Mouse (Mus musculus): ENCODE measurements around the gene Olfr815. TPM values are rescaled to one million over a fixed set of nuclear protein-coding genes. Genes with fewer than 3 reads are reported as not detected.
"Not testable (repeated sequence)": the region's sequence is repeated elsewhere in the genome, so short reads cannot be mapped to it uniquely, and the experiment has no call there.

Gene Olfr815
- polyA plus RNA-seq (2016; fragmentation: Nextera tagmentation; extraction: Ambion mirVana): not detected in 2 replicates

DNA sequence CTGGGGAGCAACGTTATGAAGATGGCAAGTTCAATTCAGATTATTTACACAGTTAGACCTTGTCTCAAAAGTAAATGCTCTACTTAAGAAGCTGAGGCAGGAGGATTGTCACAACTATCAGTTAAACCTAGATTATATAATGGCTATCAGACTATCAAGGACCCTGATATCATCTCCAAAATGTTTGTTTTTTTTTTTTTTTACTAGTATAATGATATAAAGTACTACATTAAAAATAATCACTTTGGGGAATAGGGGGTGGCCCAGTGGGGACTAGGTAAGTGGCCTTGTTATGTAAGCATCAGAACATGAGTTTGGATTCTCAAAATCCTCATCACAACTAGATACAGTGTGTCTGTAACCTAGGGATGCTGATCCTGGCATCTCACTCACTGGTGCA, at the start of gene Olfr815:
Olfr815 (minus strand) TSS at position 101 of the 400 bp plus-strand sequence.
- not testable (repeated sequence) for H3K27ac ChIP-seq; H3K4me3 ChIP-seq; H3K27me3 ChIP-seq (ENCODE audit: insufficient read depth, poor library complexity, severe bottlenecking); H3K9me3 ChIP-seq; H3K4me1 ChIP-seq; H3K36me3 ChIP-seq; DNase-seq (ENCODE audit: low spot score)
- 53% methylated on average over 1 of the region's 1 CpGs for WGBS

DNA sequence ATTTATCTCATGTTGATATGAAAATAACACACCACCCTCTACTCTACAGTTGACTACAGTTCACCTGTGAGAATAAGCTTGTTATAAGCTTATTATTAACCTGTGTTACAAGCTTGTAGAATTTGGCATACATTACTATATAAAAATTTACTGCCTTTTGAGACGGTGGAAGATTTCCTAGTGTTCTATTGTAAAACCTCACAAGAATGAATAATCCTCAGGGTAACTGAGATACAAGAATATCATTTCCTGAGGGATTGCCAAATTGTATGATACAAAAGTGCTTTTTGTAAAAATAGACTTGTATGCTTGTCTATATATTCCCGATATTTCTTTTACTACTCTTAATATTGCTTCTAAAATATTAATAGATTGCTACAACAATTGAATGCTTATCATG, 43.3 kb upstream of the Olfr815 start, which contains the start of gene Olfr818:
Olfr818 (minus strand) TSS at position 101 of the 400 bp plus-strand sequence.
- DNase-seq (ENCODE audit: low spot score): no peak
- Histone ChIP-seq H3K4me3 (no peak within 1 kb of the TSS), H3K27me3 (ENCODE audit: insufficient read depth, poor library complexity, severe bottlenecking) (no peaks in the 10 kb centered on the region), H3K27ac (no peak within 1 kb of the TSS), H3K9me3 (no peaks in the 10 kb centered on the region), H3K36me3 (no peaks in the 10 kb centered on the region), H3K4me1 (no peaks in the 10 kb centered on the region)
- WGBS: 90% methylated on average over 2 of the region's 2 CpGs

DNA sequence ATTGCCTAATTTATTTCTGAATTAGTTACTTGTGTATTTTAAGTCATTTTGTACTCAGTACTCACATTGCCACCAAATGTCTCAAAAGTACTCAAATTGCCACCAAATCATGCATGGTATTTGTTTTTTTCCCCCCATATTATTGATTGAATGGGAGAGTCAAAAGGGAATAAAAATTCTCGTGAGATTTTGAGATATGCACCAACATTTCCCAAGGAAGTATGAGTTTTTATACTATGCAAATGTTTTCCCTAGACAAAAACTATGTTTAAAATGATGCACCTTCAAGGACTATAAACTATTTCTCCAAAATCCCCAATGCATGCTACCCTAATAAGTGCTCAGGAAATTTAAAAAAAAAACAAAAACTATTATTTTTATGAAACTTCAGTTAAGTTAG, 9.8 kb upstream of the Olfr815 start, which contains the start of gene Olfr816:
Olfr816 (minus strand) TSS at position 101 of the 400 bp plus-strand sequence.
- Histone ChIP-seq H3K27ac (no peak within 1 kb of the TSS), H3K4me3 (no peak within 1 kb of the TSS), H3K36me3 (no peaks in the 10 kb centered on the region), H3K9me3 (no peaks in the 10 kb centered on the region), H3K27me3 (ENCODE audit: insufficient read depth, poor library complexity, severe bottlenecking) (no peaks in the 10 kb centered on the region), H3K4me1 (no peaks in the 10 kb centered on the region)
- DNase-seq (ENCODE audit: low spot score): no peak
- WGBS: 50% methylated on average over 1 of the region's 1 CpGs

DNA sequence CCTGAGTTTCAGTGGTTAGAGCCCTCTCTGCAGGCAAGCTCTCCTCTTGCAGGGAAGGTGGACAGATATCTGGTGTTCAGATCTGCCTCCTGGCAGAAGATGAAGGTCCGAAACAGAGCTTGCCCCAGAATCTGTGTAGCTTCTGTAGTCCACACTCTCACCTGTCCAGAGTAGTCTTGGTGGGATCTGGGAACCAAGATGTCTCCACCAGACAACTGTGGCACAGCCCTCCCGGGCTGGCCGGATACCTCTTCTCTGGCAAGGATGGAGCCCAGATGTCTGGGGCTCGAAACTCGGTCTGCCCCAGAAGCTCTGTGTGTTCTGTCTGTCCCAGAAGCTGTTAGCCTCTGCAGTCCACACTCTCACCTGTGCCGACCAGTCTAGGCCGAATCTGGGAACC, 19.7 kb downstream of the Olfr815 start:
- no peak for DNase-seq (ENCODE audit: low spot score)
- Histone ChIP-seq H3K36me3 (no peaks in the 10 kb centered on the region), H3K27me3 (ENCODE audit: insufficient read depth, poor library complexity, severe bottlenecking) (no peaks in the 10 kb centered on the region), H3K4me3 (no peak overlapping the region), H3K27ac (no peak overlapping the region), H3K4me1 (no peaks in the 10 kb centered on the region), H3K9me3 (peaks cover 4% of the 10 kb centered on the region; the same call in 1 of the 2 replicates)
- WGBS: 89% methylated on average over 7 of the region's 7 CpGs

DNA sequence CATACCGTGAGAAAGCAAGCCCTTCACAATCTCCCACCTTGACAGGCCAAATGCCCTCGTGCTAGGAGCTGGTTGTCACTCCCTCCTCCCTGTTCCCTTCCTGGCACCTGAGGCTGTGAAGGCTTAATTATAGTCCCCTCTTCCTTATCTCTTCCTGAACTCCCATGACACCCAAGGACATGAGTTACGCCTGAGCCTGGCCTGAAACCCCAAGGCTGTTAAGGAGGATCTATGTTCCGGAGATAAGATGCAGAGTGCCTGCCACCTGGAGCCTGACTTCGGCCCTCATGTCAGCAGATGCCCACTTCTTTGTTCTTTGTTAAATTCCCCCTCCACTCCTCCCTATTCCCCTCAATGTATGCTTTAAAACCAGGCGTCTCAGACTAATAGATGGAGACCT, 20.2 kb downstream of the Olfr815 start:
- not testable (repeated sequence) for H3K4me1 ChIP-seq; H3K27me3 ChIP-seq (ENCODE audit: insufficient read depth, poor library complexity, severe bottlenecking); H3K9me3 ChIP-seq; H3K27ac ChIP-seq; DNase-seq (ENCODE audit: low spot score); H3K4me3 ChIP-seq; H3K36me3 ChIP-seq
- 51% methylated on average over 6 of the region's 6 CpGs for WGBS

DNA sequence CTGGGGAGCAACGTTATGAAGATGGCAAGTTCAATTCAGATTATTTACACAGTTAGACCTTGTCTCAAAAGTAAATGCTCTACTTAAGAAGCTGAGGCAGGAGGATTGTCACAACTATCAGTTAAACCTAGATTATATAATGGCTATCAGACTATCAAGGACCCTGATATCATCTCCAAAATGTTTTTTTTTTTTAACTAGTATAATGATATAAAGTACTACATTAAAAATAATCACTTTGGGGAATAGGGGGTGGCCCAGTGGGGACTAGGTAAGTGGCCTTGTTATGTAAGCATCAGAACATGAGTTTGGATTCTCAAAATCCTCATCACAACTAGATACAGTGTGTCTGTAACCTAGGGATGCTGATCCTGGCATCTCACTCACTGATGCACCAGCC, 25.9 kb downstream of the Olfr815 start, which contains the start of gene Olfr814:
Olfr814 (minus strand) TSS at position 101 of the 400 bp plus-strand sequence.
- H3K4me1 ChIP-seq; H3K27me3 ChIP-seq (ENCODE audit: insufficient read depth, poor library complexity, severe bottlenecking); H3K27ac ChIP-seq; H3K36me3 ChIP-seq; DNase-seq (ENCODE audit: low spot score); H3K9me3 ChIP-seq; H3K4me3 ChIP-seq: not testable (repeated sequence)
- 70% methylated on average over 1 of the region's 1 CpGs for WGBS

DNA sequence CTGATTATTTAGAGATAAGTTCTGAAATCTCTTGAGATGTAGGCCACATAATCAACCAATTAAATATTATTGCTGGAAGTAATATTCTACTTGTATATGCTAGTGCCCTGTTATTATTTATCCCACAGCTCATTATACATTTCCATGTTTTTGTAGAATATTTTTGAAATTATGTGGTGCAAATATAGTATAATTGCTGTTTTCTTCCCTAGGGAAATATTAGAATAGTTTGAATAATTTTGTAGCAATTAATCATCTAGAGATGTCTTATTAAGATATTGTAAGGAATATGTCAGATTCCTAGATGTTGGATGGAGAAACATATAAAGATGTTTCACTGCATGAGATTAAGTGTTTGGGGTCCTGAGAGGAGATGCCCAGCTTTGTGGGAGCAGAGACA, 50.6 kb downstream of the Olfr815 start, which contains the start of gene Olfr813:
Olfr813 (plus strand) TSS at position 301 of the 400 bp plus-strand sequence.
- no peaks in the 10 kb centered on the region for H3K27me3 ChIP-seq (ENCODE audit: insufficient read depth, poor library complexity, severe bottlenecking)
- H3K27ac ChIP-seq: no peak within 1 kb of the TSS

More for the DNA sequence above, 50.6 kb downstream of the Olfr815 start, which contains the start of gene Olfr813:
- H3K4me3 ChIP-seq: no peak within 1 kb of the TSS
- no peaks in the 10 kb centered on the region for H3K4me1 ChIP-seq
- no peaks in the 10 kb centered on the region for H3K36me3 ChIP-seq
- H3K9me3 ChIP-seq: no peaks in the 10 kb centered on the region
- DNase-seq (ENCODE audit: low spot score): no peak

Other genes with a start within 250 kb of the Olfr815 start
- gene Olfr800, start 248.2 kb downstream of the Olfr815 start, polyA plus RNA-seq (2016; fragmentation: Nextera tagmentation; extraction: Ambion mirVana): not detected in 2 replicates
- gene Olfr801, start 232.0 kb downstream of the Olfr815 start, polyA plus RNA-seq (2016; fragmentation: Nextera tagmentation; extraction: Ambion mirVana): not detected in 2 replicates
- gene Olfr802, start 217.7 kb downstream of the Olfr815 start, polyA plus RNA-seq (2016; fragmentation: Nextera tagmentation; extraction: Ambion mirVana): not detected in 2 replicates
- gene Olfr803, start 211.6 kb downstream of the Olfr815 start, polyA plus RNA-seq (2016; fragmentation: Nextera tagmentation; extraction: Ambion mirVana): not detected in 2 replicates
- gene Olfr804, start 202.7 kb downstream of the Olfr815 start, polyA plus RNA-seq (2016; fragmentation: Nextera tagmentation; extraction: Ambion mirVana): not detected in 2 replicates
- not detected in 2 replicates for gene Olfr805, start 176.5 kb downstream of the Olfr815 start, polyA plus RNA-seq (2016; fragmentation: Nextera tagmentation; extraction: Ambion mirVana)
- gene Olfr806, start 163.9 kb downstream of the Olfr815 start, polyA plus RNA-seq (2016; fragmentation: Nextera tagmentation; extraction: Ambion mirVana): not detected in 2 replicates
- not detected in 2 replicates for gene Olfr807, start 148.1 kb downstream of the Olfr815 start, polyA plus RNA-seq (2016; fragmentation: Nextera tagmentation; extraction: Ambion mirVana)
- not detected in 2 replicates for gene Olfr808, start 140.4 kb downstream of the Olfr815 start, polyA plus RNA-seq (2016; fragmentation: Nextera tagmentation; extraction: Ambion mirVana)
- not detected in 2 replicates for gene Olfr809, start 131.2 kb downstream of the Olfr815 start, polyA plus RNA-seq (2016; fragmentation: Nextera tagmentation; extraction: Ambion mirVana)
- not detected in 2 replicates for gene Olfr810, start 111.0 kb downstream of the Olfr815 start, polyA plus RNA-seq (2016; fragmentation: Nextera tagmentation; extraction: Ambion mirVana)
- not detected in 2 replicates for gene Olfr811, start 101.5 kb downstream of the Olfr815 start, polyA plus RNA-seq (2016; fragmentation: Nextera tagmentation; extraction: Ambion mirVana)
- not detected in 2 replicates for gene Olfr812, start 59.8 kb downstream of the Olfr815 start, polyA plus RNA-seq (2016; fragmentation: Nextera tagmentation; extraction: Ambion mirVana)
- gene Olfr813, start 50.5 kb downstream of the Olfr815 start, polyA plus RNA-seq (2016; fragmentation: Nextera tagmentation; extraction: Ambion mirVana): not detected in 2 replicates
- gene Olfr814, start 26.0 kb downstream of the Olfr815 start, polyA plus RNA-seq (2016; fragmentation: Nextera tagmentation; extraction: Ambion mirVana): not detected in 2 replicates
- not detected in 2 replicates for gene Olfr816, start 9.7 kb upstream of the Olfr815 start, polyA plus RNA-seq (2016; fragmentation: Nextera tagmentation; extraction: Ambion mirVana)
- gene Olfr818, start 43.2 kb upstream of the Olfr815 start, polyA plus RNA-seq (2016; fragmentation: Nextera tagmentation; extraction: Ambion mirVana): not detected in 2 replicates
- not detected in 2 replicates for gene Olfr819, start 61.4 kb upstream of the Olfr815 start, polyA plus RNA-seq (2016; fragmentation: Nextera tagmentation; extraction: Ambion mirVana)
- gene Olfr247, start 70.3 kb upstream of the Olfr815 start, polyA plus RNA-seq (2016; fragmentation: Nextera tagmentation; extraction: Ambion mirVana): not detected in 2 replicates
- gene Gm10310, start 79.2 kb upstream of the Olfr815 start, polyA plus RNA-seq (2016; fragmentation: Nextera tagmentation; extraction: Ambion mirVana): not detected in 2 replicates
- gene Olfr820, start 106.8 kb upstream of the Olfr815 start, polyA plus RNA-seq (2016; fragmentation: Nextera tagmentation; extraction: Ambion mirVana): not detected in 2 replicates
- gene Olfr821, start 124.5 kb upstream of the Olfr815 start, polyA plus RNA-seq (2016; fragmentation: Nextera tagmentation; extraction: Ambion mirVana): not detected in 2 replicates
- not detected in 2 replicates for gene Olfr822, start 165.3 kb upstream of the Olfr815 start, polyA plus RNA-seq (2016; fragmentation: Nextera tagmentation; extraction: Ambion mirVana)
- not detected in 2 replicates for gene Olfr823, start 209.5 kb upstream of the Olfr815 start, polyA plus RNA-seq (2016; fragmentation: Nextera tagmentation; extraction: Ambion mirVana)
- not detected in 2 replicates for gene Olfr824, start 224.1 kb upstream of the Olfr815 start, polyA plus RNA-seq (2016; fragmentation: Nextera tagmentation; extraction: Ambion mirVana)